Mouse (Mus musculus) testis, adult 2 months (tissue): ENCODE measurements at regions not wholly inside any gene's neighbourhood (a gene's known extent, or its start where the extent isn't known, plus 50 kb on each side); places are given as distances from the start of the nearest gene placed in this dataset.

Source experiments
- CTCF ChIP-seq: fragments of 200-500 bp; IDR thresholded peaks from 2 replicates; pipeline ENCODE4 v1.5.1; 2012; ENCODE audit warnings: low read depth, mild to moderate bottlenecking, inconsistent platforms, low read length, moderate library complexity; ENCODE audit not compliant: control insufficient read depth, insufficient read depth, insufficient replicate concordance
- POLR2A ChIP-seq: fragments of 200-500 bp; IDR thresholded peaks from 2 replicates; pipeline ENCODE4 v1.6.1; 2012; ENCODE audit warnings: low read depth, mild to moderate bottlenecking, inconsistent platforms, low read length, moderate library complexity; ENCODE audit not compliant: control insufficient read depth

DNA sequence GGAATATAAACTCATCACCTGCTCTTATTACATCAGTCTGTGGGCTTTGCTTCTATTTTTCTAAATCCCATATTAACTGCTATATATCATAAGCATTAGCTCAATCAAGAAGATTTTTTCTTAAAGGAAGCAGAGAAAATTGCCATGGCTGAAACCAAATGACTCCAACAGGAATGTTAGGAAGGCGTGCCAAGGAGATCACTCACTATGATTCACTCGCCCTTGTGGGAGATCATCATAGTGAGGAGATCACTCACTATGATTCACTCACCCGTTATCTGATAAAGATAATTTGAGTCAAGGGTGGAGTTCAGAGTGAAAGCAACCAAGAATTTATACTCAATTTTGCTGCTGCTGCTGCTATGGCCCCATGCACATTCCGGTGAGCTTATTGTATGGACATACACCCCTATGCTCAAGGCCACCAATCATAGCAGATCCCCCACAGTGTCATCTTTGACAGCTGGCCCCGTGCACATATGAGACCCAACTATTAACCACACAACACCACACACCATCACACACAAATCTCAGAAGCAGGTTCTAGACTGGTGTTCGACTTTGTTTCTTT, 63.8 kb upstream of the Fer start:
- no peak for TF ChIP-seq CTCF
- TF ChIP-seq POLR2A, result no peak
